Comparison of ENCODE assay signal across 20 mouse cellular contexts in genomic region chr11:43353602-43354001, GRCm38 (mm10).
DNase-seq lines count a peak whose midpoint lies in the region; ATAC-seq and TF ChIP-seq lines count a peak whose summit lies in the region.
"Had no signal": no experiment of that assay in that cellular context is flagged by ENCODE, and none has a peak within 500 bp of the region (broad histone marks: within the 10 kb centered on the region; RNA-seq: fewer than 3 reads in every experiment).

No protein-coding gene starts in this region.

- no peak for TF ChIP-seq CTCF in testis, adult 2 months (IDR thresholded peaks at IDR 0.05; ENCODE audit: control insufficient read depth, insufficient read depth, insufficient replicate concordance, low read depth, low read length)

- H3K27me3 ChIP-seq in testis, adult 2 months (ENCODE audit: control insufficient read depth, insufficient read depth, low read length) = no peaks in the 10 kb centered on the region
- H3K27me3 ChIP-seq: heart, embryonic 13.5 days; limb, embryonic 13.5 days; neural tube, embryonic 12.5 days had no signal

- ATAC-seq in hematopoietic stem cell, adult 5-6 weeks (replicated peaks in 1 of 2; ENCODE audit: insufficient read depth in 1 of 2, low FRiP score in 2 of 2, low TSS enrichment in 1 of 2, low read depth in 1 of 2, poor library complexity in 2 of 2, severe bottlenecking in 2 of 2) = peak; percentile 54 to 61; a peak in 3 of 4 replicates
- peak; percentile 74 for ATAC-seq in megakaryocyte, adult 5-6 weeks (ENCODE audit: poor library complexity, severe bottlenecking)
- ATAC-seq: CD4-positive, CD25-positive, alpha-beta regulatory T cell, adult 4 months; forebrain, embryonic 14.5 days had no signal

- H3K4me1 ChIP-seq in testis, adult 2 months (ENCODE audit: control insufficient read depth, insufficient read depth, low read length) = no peaks in the 10 kb centered on the region
- H3K4me1 ChIP-seq: limb, embryonic 13.5 days; neural tube, embryonic 12.5 days had no signal

- H3K27ac ChIP-seq in testis, adult 2 months (ENCODE audit: control insufficient read depth, insufficient read depth, low read depth, low read length) = no peak overlapping the region
- H3K27ac ChIP-seq: embryonic facial prominence, embryonic 10.5 days; heart, embryonic 13.5 days; limb, embryonic 13.5 days; neural tube, embryonic 12.5 days had no signal

- DNase-seq in testis, postnatal 14 days (ENCODE audit: low spot score) = no peak
- no peak for DNase-seq in embryo, embryonic 9.5 days (ENCODE audit: extremely low spot score)
- DNase-seq in natural killer cell, adult 2 months (ENCODE audit: low spot score in 2 of 2) = no peak
- DNase-seq in spleen, adult 12 weeks (ENCODE audit: low spot score) = no peak
- DNase-seq: cerebellum, adult 11-12 months; cerebellum, postnatal 25 days; heart, postnatal 4 days; kidney, adult 18-20 months; right cerebral cortex, postnatal 4 days; thymus, adult 2 months had no signal

- peak overlapping the region; percentile 68; the same call in 1 of the 2 replicates for H3K4me3 ChIP-seq in testis, adult 2 months (ENCODE audit: control insufficient read depth, low read depth, low read length)
- H3K4me3 ChIP-seq: embryonic facial prominence, embryonic 10.5 days; heart, embryonic 13.5 days; limb, embryonic 13.5 days; megakaryocyte, embryonic 14.5 days; neural tube, embryonic 12.5 days had no signal

- no peak for TF ChIP-seq POLR2A in testis, adult 2 months (IDR thresholded peaks at IDR 0.05; ENCODE audit: control insufficient read depth, low read depth, low read length)

- H3K36me3 ChIP-seq in testis, adult 2 months (ENCODE audit: control insufficient read depth, insufficient read depth, low read length) = no peaks in the 10 kb centered on the region
- H3K36me3 ChIP-seq: embryonic facial prominence, embryonic 10.5 days; heart, embryonic 13.5 days; limb, embryonic 13.5 days; neural tube, embryonic 12.5 days had no signal
